Mouse (Mus musculus): ENCODE data around the gene Brcc3. TPM values are rescaled to one million over a fixed set of nuclear protein-coding genes. Genes with fewer than 3 reads are reported as not detected.
"Not testable (repeated sequence)": the region's sequence is repeated elsewhere in the genome, so short reads cannot be mapped to it uniquely, and the experiment has no call there.

The Brcc3 gene
- polyA plus RNA-seq, 1 experiment: 24.0 TPM

DNA sequence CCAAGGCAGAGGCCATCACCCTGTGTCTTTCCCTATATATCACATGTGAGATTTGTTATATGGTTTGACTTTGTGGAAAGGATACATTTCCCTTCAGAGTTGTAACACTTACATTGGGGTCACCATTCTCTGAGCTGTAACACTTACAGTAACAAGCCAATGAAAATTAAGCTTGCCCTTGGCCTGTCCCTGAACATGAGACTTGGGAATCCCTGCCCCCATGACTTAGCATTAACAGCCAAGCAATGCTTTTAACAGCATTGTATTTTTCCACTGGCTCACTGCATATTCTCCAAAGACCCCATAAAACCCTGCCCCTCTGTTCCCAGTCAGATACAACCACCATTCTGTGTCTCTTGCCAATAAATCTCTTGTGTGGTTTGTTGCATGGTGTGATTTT lies 13.1 kb upstream of the Brcc3 start:
- TF ChIP-seq POLR2A (IDR thresholded peaks at IDR 0.05; ENCODE audit: borderline replicate concordance, low read depth, low read length) (no peak), CTCF (IDR thresholded peaks at IDR 0.05; ENCODE audit: low read depth, low read length) (no peak)
- Histone ChIP-seq H3K4me3 (ENCODE audit: insufficient read depth, low read length) (no peak overlapping the region), H3K4me1 (ENCODE audit: control insufficient read depth, insufficient read depth, low read length) (peaks cover 2% of the 10 kb centered on the region; the same call in 1 of the 2 replicates), H3K27ac (ENCODE audit: insufficient read depth, low read depth, low read length) (no peak overlapping the region)

- Histone ChIP-seq H3K27ac (ENCODE audit: insufficient read depth, low read depth, low read length) (no peak overlapping the region), H3K4me3 (ENCODE audit: insufficient read depth, low read length) (no peak overlapping the region), H3K4me1 (ENCODE audit: control insufficient read depth, insufficient read depth, low read length) (no peaks in the 10 kb centered on the region)
- TF ChIP-seq CTCF (IDR thresholded peaks at IDR 0.05; ENCODE audit: low read depth, low read length): no peak
- TF ChIP-seq POLR2A (IDR thresholded peaks at IDR 0.05; ENCODE audit: borderline replicate concordance, low read depth, low read length): no peak
These were observed 6.7 kb upstream of the Brcc3 start for GRCm38 (mm10) chrX:75409711-75410110.

DNA sequence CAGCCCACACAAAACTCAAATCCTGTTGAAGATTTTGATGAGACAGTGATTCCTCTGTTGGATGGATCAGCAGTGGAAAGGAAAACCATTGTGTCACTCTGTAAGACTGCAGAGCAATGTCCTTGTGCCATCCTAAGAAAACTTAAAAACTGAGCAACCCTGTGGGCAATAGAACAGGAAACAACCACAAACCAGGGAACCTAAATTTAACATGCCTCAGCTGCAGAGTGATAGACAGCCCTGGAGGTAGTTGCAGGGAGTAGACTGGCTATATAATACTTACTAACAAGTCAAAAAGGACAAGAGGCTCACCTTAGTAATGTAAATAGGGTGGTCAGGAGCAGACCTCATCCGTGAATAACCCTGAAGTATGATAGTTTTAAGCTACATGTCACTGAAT lies 38.2 kb downstream of the Brcc3 start:
- TF ChIP-seq POLR2A (IDR thresholded peaks at IDR 0.05; ENCODE audit: borderline replicate concordance, low read depth, low read length) (no peak), CTCF (IDR thresholded peaks at IDR 0.05; ENCODE audit: low read depth, low read length) (no peak)
- Histone ChIP-seq H3K4me3 (ENCODE audit: insufficient read depth, low read length) (no peak overlapping the region), H3K4me1 (ENCODE audit: control insufficient read depth, insufficient read depth, low read length) (no peaks in the 10 kb centered on the region), H3K27ac (ENCODE audit: insufficient read depth, low read depth, low read length) (no peak overlapping the region)

- H3K27ac ChIP-seq (ENCODE audit: insufficient read depth, low read depth, low read length); H3K4me1 ChIP-seq (ENCODE audit: control insufficient read depth, insufficient read depth, low read length): not testable (repeated sequence)
- H3K4me3 ChIP-seq (ENCODE audit: insufficient read depth, low read length): peak overlapping the region; percentile 64
These were observed 58.8 kb downstream of the Brcc3 start for GRCm38 (mm10) chrX:75475182-75475644.

DNA sequence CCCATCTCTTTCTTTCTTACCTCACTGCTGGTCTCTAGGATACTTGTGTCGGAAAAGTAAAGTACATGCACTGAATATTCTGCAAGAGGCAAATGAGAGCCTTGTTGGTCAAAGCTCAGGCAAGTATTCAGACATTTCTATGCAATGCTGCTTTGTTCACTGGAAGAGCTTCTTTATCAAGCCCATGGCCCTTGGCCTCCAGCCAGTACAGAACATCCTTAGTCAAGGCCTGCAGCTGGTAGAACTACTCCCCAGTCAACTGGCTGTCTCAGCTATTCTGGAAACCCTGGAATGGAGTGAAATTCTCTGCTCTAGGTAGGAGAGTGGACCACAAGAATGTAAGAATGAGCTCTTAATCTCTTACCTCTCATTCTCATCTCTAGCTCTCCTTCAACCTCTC lies 73.5 kb downstream of the Brcc3 start:
- no peak overlapping the region for H3K4me3 ChIP-seq (ENCODE audit: insufficient read depth, low read length)
- no peak overlapping the region for H3K27ac ChIP-seq (ENCODE audit: insufficient read depth, low read depth, low read length)
- no peaks in the 10 kb centered on the region for H3K4me1 ChIP-seq (ENCODE audit: control insufficient read depth, insufficient read depth, low read length)
- no peak for TF ChIP-seq CTCF (IDR thresholded peaks at IDR 0.05; ENCODE audit: low read depth, low read length)
- no peak for TF ChIP-seq POLR2A (IDR thresholded peaks at IDR 0.05; ENCODE audit: borderline replicate concordance, low read depth, low read length)

Other genes starting within 250 kb of the Brcc3 start
- gene Fundc2, start 34.2 kb upstream of the Brcc3 start, polyA plus RNA-seq (2012; ENCODE audit: insufficient read depth, insufficient read length, missing spikeins): 92.1 and 98.0 TPM in 2 replicates
- gene F8, start 34.0 kb upstream of the Brcc3 start, polyA plus RNA-seq (2012; ENCODE audit: insufficient read depth, insufficient read length, missing spikeins): 0.12 and 0.15 TPM in 2 replicates
- gene Cmc4, start within 50 bp of the Brcc3 start, polyA plus RNA-seq (2012; ENCODE audit: insufficient read depth, insufficient read length, missing spikeins): 17.7 and 17.9 TPM in 2 replicates
- gene Mtcp1, start within 50 bp of the Brcc3 start, polyA plus RNA-seq (2012; ENCODE audit: insufficient read depth, insufficient read length, missing spikeins): 13.1 and 13.2 TPM in 2 replicates
- 45.8 and 50.7 TPM in 2 replicates for gene Vbp1, start 97.7 kb downstream of the Brcc3 start, polyA plus RNA-seq (2012; ENCODE audit: insufficient read depth, insufficient read length, missing spikeins)
- gene Rab39b, start 161.6 kb downstream of the Brcc3 start, polyA plus RNA-seq (2012; ENCODE audit: insufficient read depth, insufficient read length, missing spikeins): not detected in 2 replicates

Measured in bone marrow macrophage, adult 2 months (primary cell).